Mouse (Mus musculus) midbrain, embryonic 14.5 days (tissue): ENCODE measurements around the gene Ndufb5. TPM values are rescaled to one million over a fixed set of nuclear protein-coding genes. Genes with fewer than 3 reads are reported as not detected.
"Not testable (repeated sequence)": the region's sequence is repeated elsewhere in the genome, so short reads cannot be mapped to it uniquely, and the experiment has no call there.

Experiments used
- ATAC-seq: fragments of 200-750 bp; cut with Nextera tagmentation; 2 replicates; pipeline ENCODE4 v1.8.0; 2017; ENCODE audit warnings: moderate number of reproducible peaks, moderate library complexity; ENCODE audit not compliant: low FRiP score, low TSS enrichment
- DNase-seq: peaks from one replicate; pipeline ENCODE4 v3.0.0-alpha.2; 2015
- H3K27ac ChIP-seq: fragments of 300-500 bp; sonication (generic); replicated peaks from 2 replicates; pipeline ENCODE4 v1.5.1; 2014; ENCODE audit warnings: mild to moderate bottlenecking, low read depth, low read length, moderate library complexity
- H3K27me3 ChIP-seq: fragments of 300-500 bp; sonication (generic); 2 replicates; pipeline ENCODE4 v1.6.1; 2014; ENCODE audit warnings: low read length, control low read depth, mixed read lengths; ENCODE audit not compliant: control insufficient read depth, insufficient read depth
- H3K36me3 ChIP-seq: fragments of 300-500 bp; sonication (generic); 2 replicates; pipeline ENCODE4 v1.6.1; 2014; ENCODE audit warnings: low read length, control low read depth; ENCODE audit not compliant: control insufficient read depth, insufficient read depth
- H3K4me1 ChIP-seq: fragments of 300-500 bp; sonication (generic); 2 replicates; pipeline ENCODE4 v1.6.1; 2014; ENCODE audit warnings: mild to moderate bottlenecking, antibody characterized with exemption, low read length, control low read depth; ENCODE audit not compliant: control insufficient read depth, insufficient read depth
- H3K4me2 ChIP-seq: fragments of 300-500 bp; sonication (generic); 2 replicates; pipeline ENCODE4 v1.6.1; 2014; ENCODE audit warnings: mild to moderate bottlenecking, low read length, moderate library complexity
- H3K4me3 ChIP-seq: fragments of 300-500 bp; sonication (generic); replicated peaks from 2 replicates; pipeline ENCODE4 v1.5.1; 2014; ENCODE audit warnings: low read depth, low read length
- H3K9ac ChIP-seq: fragments of 300-500 bp; sonication (generic); replicated peaks from 2 replicates; pipeline ENCODE4 v1.6.1; 2014; ENCODE audit warnings: mild to moderate bottlenecking, low read length, moderate library complexity
- H3K9me3 ChIP-seq: fragments of 300-500 bp; sonication (generic); 2 replicates; pipeline ENCODE4 v1.6.1; 2016; ENCODE audit warnings: low read length, control low read depth, mixed read lengths; ENCODE audit not compliant: control insufficient read depth
- WGBS: fragments of 180-500 bp; shearing (Covaris S2); extraction: QIAGEN DNeasy Blood & Tissue Kit; methylation state at CpG from one replicate; pipeline ENCODE4 v1.1.7; 2014; 5-methylcytosine and 5-hydroxymethylcytosine counted together
- polyA plus RNA-seq: library from polyadenylated mRNA; unstranded; fragments of >200 nt; fragmentation: Nextera tagmentation; extraction: Ambion mirVana; gene quantifications from 2 replicates; pipeline ENCODE4 v1.2.1, GENCODE M21; 2014

Gene Ndufb5
- polyA plus RNA-seq, 1 experiment from 2014 or later = 336 TPM

GRCm38 (mm10) chr3:32713711-32714110 lies 23.1 kb upstream of the Ndufb5 start:
- no peak overlapping the region for H3K4me2 ChIP-seq
- H3K4me3 ChIP-seq = no peak overlapping the region
- DNase-seq = no peak
- no peak for ATAC-seq
- H3K9me3 ChIP-seq = no peaks in the 10 kb centered on the region
- peaks cover 69% of the 10 kb centered on the region for H3K36me3 ChIP-seq
- peaks cover 4% of the 10 kb centered on the region; the same call in 1 of the 2 replicates for H3K4me1 ChIP-seq
- 96% methylated on average over 3 of the region's 3 CpGs for WGBS
- no peaks in the 10 kb centered on the region for H3K27me3 ChIP-seq
- H3K9ac ChIP-seq = no peak overlapping the region
- H3K27ac ChIP-seq = no peak overlapping the region

- not testable (repeated sequence) for DNase-seq
Measured at GRCm38 (mm10) chr3:32717403-32717802, 19.4 kb upstream of the Ndufb5 start.

GRCm38 (mm10) chr3:32718271-32718670 lies 18.5 kb upstream of the Ndufb5 start:
- ATAC-seq (no peak), DNase-seq (no peak)
- no peaks in the 10 kb centered on the region for H3K9me3 ChIP-seq
- H3K4me3 ChIP-seq = no peak overlapping the region
- no peak overlapping the region for H3K4me2 ChIP-seq
- peaks cover 95% of the 10 kb centered on the region for H3K36me3 ChIP-seq
- no peaks in the 10 kb centered on the region for H3K4me1 ChIP-seq
- no peaks in the 10 kb centered on the region for H3K27me3 ChIP-seq
- no peak overlapping the region for H3K9ac ChIP-seq
- WGBS = 97% methylated on average over 5 of the region's 5 CpGs
- no peak overlapping the region for H3K27ac ChIP-seq

More at GRCm38 (mm10) chr3:32717403-32717802, 19.4 kb upstream of the Ndufb5 start:
- H3K36me3 ChIP-seq = peaks cover 95% of the 10 kb centered on the region
- not testable (repeated sequence) for H3K4me3 ChIP-seq, ATAC-seq, H3K9me3 ChIP-seq, H3K4me2 ChIP-seq, H3K27me3 ChIP-seq, H3K9ac ChIP-seq, H3K27ac ChIP-seq, H3K4me1 ChIP-seq
- WGBS = 97% methylated on average over 6 of the region's 6 CpGs

GRCm38 (mm10) chr3:32724191-32724590 lies 12.6 kb upstream of the Ndufb5 start:
- Histone ChIP-seq H3K4me2 (no peak overlapping the region), H3K4me3 (no peak overlapping the region), H3K9me3 (no peaks in the 10 kb centered on the region; the same call in 1 of the 2 replicates), H3K27ac (no peak overlapping the region), H3K27me3 (no peaks in the 10 kb centered on the region), H3K9ac (no peak overlapping the region), H3K4me1 (no peaks in the 10 kb centered on the region), H3K36me3 (peaks cover 92% of the 10 kb centered on the region)
- DNase-seq (no peak), ATAC-seq (no peak)
- WGBS = 95% methylated on average over 7 of the region's 7 CpGs

GRCm38 (mm10) chr3:32725951-32726350 lies 10.8 kb upstream of the Ndufb5 start:
- Histone ChIP-seq H3K4me2 (no peak overlapping the region), H3K9me3 (no peaks in the 10 kb centered on the region; the same call in 1 of the 2 replicates), H3K36me3 (peaks cover 91% of the 10 kb centered on the region), H3K4me3 (no peak overlapping the region), H3K4me1 (no peaks in the 10 kb centered on the region), H3K27me3 (no peaks in the 10 kb centered on the region), H3K9ac (no peak overlapping the region), H3K27ac (no peak overlapping the region)
- ATAC-seq = no peak
- DNase-seq = no peak
- WGBS = 91% methylated on average over 5 of the region's 5 CpGs

GRCm38 (mm10) chr3:32727861-32728260 lies 8.9 kb upstream of the Ndufb5 start:
- no peaks in the 10 kb centered on the region for H3K27me3 ChIP-seq
- no peaks in the 10 kb centered on the region; the same call in 1 of the 2 replicates for H3K9me3 ChIP-seq
- H3K4me3 ChIP-seq = no peak overlapping the region
- DNase-seq (no peak), ATAC-seq (no peak)
- H3K27ac ChIP-seq = no peak overlapping the region
- H3K4me2 ChIP-seq = no peak overlapping the region
- 93% methylated on average over 4 of the region's 4 CpGs for WGBS
- peaks cover 90% of the 10 kb centered on the region for H3K36me3 ChIP-seq
- H3K4me1 ChIP-seq = no peaks in the 10 kb centered on the region
- no peak overlapping the region for H3K9ac ChIP-seq

GRCm38 (mm10) chr3:32737172-32737655 lies 424 bp downstream of the Ndufb5 start, which contains the start of gene Mrpl47:
Gene Mrpl47 (minus strand): TSS chr3:32737605.
- H3K4me3 ChIP-seq = peak within 1 kb of the TSS; percentile 91
- under 1% methylated on average over 31 of the region's 31 CpGs for WGBS
- no peak for DNase-seq
- H3K36me3 ChIP-seq = peaks cover 28% of the 10 kb centered on the region
- H3K4me2 ChIP-seq = peak within 1 kb of the TSS; percentile 73
- peak within 1 kb of the TSS; percentile 85 for H3K27ac ChIP-seq
- H3K27me3 ChIP-seq = no peaks in the 10 kb centered on the region
- H3K9ac ChIP-seq = peak within 1 kb of the TSS; percentile 84
- no peaks in the 10 kb centered on the region for H3K9me3 ChIP-seq
- ATAC-seq = peak; percentile 55
- H3K4me1 ChIP-seq = peaks cover 14% of the 10 kb centered on the region

GRCm38 (mm10) chr3:32738549-32738948 lies 1.8 kb downstream of the Ndufb5 start:
- H3K4me2 ChIP-seq = no peak overlapping the region
- no peaks in the 10 kb centered on the region for H3K9me3 ChIP-seq
- peaks cover 22% of the 10 kb centered on the region; the same call in 1 of the 2 replicates for H3K36me3 ChIP-seq
- H3K4me3 ChIP-seq = 0 out of 2 replicates have a peak overlapping the region, but pooled peaks have one; percentile 91
- no peak overlapping the region for H3K27ac ChIP-seq
- H3K27me3 ChIP-seq = no peaks in the 10 kb centered on the region
- no peak for DNase-seq
- whole genome bisulfite sequencing = 94% methylated on average over 5 of the region's 5 CpGs
- ATAC-seq = no peak
- H3K4me1 ChIP-seq = peaks cover 14% of the 10 kb centered on the region
- no peak overlapping the region for H3K9ac ChIP-seq

- H3K4me3 ChIP-seq = no peak overlapping the region
- H3K27ac ChIP-seq = no peak overlapping the region
- no peaks in the 10 kb centered on the region for H3K9me3 ChIP-seq
- H3K9ac ChIP-seq = no peak overlapping the region
- peaks cover 8% of the 10 kb centered on the region for H3K4me1 ChIP-seq
- no peak for DNase-seq
- WGBS = 94% methylated on average over 2 of the region's 2 CpGs
- H3K36me3 ChIP-seq = peaks cover 33% of the 10 kb centered on the region
- ATAC-seq = no peak
- H3K27me3 ChIP-seq = no peaks in the 10 kb centered on the region
- H3K4me2 ChIP-seq = no peak overlapping the region
Measured at GRCm38 (mm10) chr3:32742276-32742780, 5.5 kb downstream of the Ndufb5 start.
